Mouse (Mus musculus) midbrain, postnatal 0 days (tissue): ENCODE measurements around the gene Mars. TPM values are rescaled to one million over a fixed set of nuclear protein-coding genes. Genes with fewer than 3 reads are reported as not detected.

Source experiments
- ATAC-seq: fragments of 200-750 bp; cut with Nextera tagmentation; 2 replicates; pipeline ENCODE4 v1.8.0; 2017; ENCODE audit warnings: moderate number of reproducible peaks, mild to moderate bottlenecking, moderate TSS enrichment, moderate library complexity; ENCODE audit not compliant: low FRiP score
- DNase-seq: peaks from one replicate; pipeline ENCODE4 v3.0.0-alpha.2; 2015; ENCODE audit warnings: low spot score
- H3K27ac ChIP-seq: fragments of 300-500 bp; sonication (generic); 2 replicates; pipeline ENCODE4 v1.5.1; 2014; ENCODE audit warnings: low read depth, mild to moderate bottlenecking, low read length, mixed read lengths
- H3K27me3 ChIP-seq: fragments of 300-500 bp; sonication (generic); 2 replicates; pipeline ENCODE4 v1.6.1; 2014; ENCODE audit warnings: low read length, control low read depth, mixed read lengths; ENCODE audit not compliant: insufficient read depth
- H3K36me3 ChIP-seq: fragments of 300-500 bp; sonication (generic); 2 replicates; pipeline ENCODE4 v1.6.1; 2014; ENCODE audit warnings: low read length, control low read depth, mixed read lengths; ENCODE audit not compliant: insufficient read depth
- H3K4me1 ChIP-seq: fragments of 300-500 bp; sonication (generic); 2 replicates; pipeline ENCODE4 v1.6.1; 2014; ENCODE audit warnings: mild to moderate bottlenecking, control low read depth, antibody characterized with exemption, low read length, mixed read lengths; ENCODE audit not compliant: insufficient read depth
- H3K4me2 ChIP-seq: fragments of 300-500 bp; sonication (generic); 2 replicates; pipeline ENCODE4 v1.6.1; 2014; ENCODE audit warnings: low read depth, mild to moderate bottlenecking, low read length, mixed read lengths; ENCODE audit not compliant: poor library complexity, severe bottlenecking
- H3K4me3 ChIP-seq: fragments of 300-500 bp; sonication (generic); 2 replicates; pipeline ENCODE4 v1.5.1; 2014; ENCODE audit warnings: low read depth, mild to moderate bottlenecking, low read length, moderate library complexity
- H3K9ac ChIP-seq: fragments of 300-500 bp; sonication (generic); replicated peaks from 2 replicates; pipeline ENCODE4 v1.6.1; 2014; ENCODE audit warnings: mild to moderate bottlenecking, low read length, moderate library complexity, mixed read lengths; ENCODE audit not compliant: poor library complexity, severe bottlenecking
- H3K9me3 ChIP-seq: fragments of 300-500 bp; sonication (generic); 2 replicates; pipeline ENCODE4 v1.6.1; 2016; ENCODE audit warnings: low read length, control low read depth
- CTCF ChIP-seq: IDR thresholded peaks from 2 replicates; pipeline ENCODE4 v1.5.1; 2016; ENCODE audit warnings: antibody characterized with exemption, mild to moderate bottlenecking
- WGBS: fragments of 180-500 bp; shearing (Covaris S2); extraction: QIAGEN DNeasy Blood & Tissue Kit; methylation state at CpG from one replicate; pipeline ENCODE4 v1.1.7; 2014; 5-methylcytosine and 5-hydroxymethylcytosine counted together
- polyA plus RNA-seq: library from polyadenylated mRNA; unstranded; fragments of >200 nt; fragmentation: Nextera tagmentation; extraction: Ambion mirVana; gene quantifications from 2 replicates; pipeline ENCODE4 v1.2.1, GENCODE M21; 2015
- total RNA-seq: library from RNA; depleted of rRNA; stranded (reverse); fragments of >200 nt; gene quantifications from 2 replicates; pipeline ENCODE4 v1.2.3, GENCODE M21; 2014

Gene Mars
- total and polyA plus RNA-seq, 2 experiments from 2014 or later, result 62.6 to 112 TPM

GRCm38 (mm10) chr10:127284724-127285500 is 26.7 kb downstream of the Mars start:
- H3K27me3 ChIP-seq, result no peaks in the 10 kb centered on the region
- H3K36me3 ChIP-seq, result peaks cover 52% of the 10 kb centered on the region
- H3K9me3 ChIP-seq, result no peaks in the 10 kb centered on the region
- 85% methylated on average over 10 of the region's 11 CpGs for WGBS
- DNase-seq (no peak), ATAC-seq (no peak)
- H3K9ac ChIP-seq, result no peak overlapping the region
- H3K27ac ChIP-seq, result no peak overlapping the region
- H3K4me1 ChIP-seq, result peaks cover 14% of the 10 kb centered on the region
- H3K4me3 ChIP-seq, result no peak overlapping the region
- no peak overlapping the region for H3K4me2 ChIP-seq
- TF ChIP-seq CTCF, result no peak

- H3K9me3 ChIP-seq, result no peaks in the 10 kb centered on the region
- TF ChIP-seq CTCF, result no peak
- DNase-seq, result no peak
- no peak overlapping the region for H3K27ac ChIP-seq
- H3K9ac ChIP-seq, result no peak overlapping the region
- 93% methylated on average over 7 of the region's 7 CpGs for WGBS
- H3K4me3 ChIP-seq, result no peak overlapping the region
- H3K4me1 ChIP-seq, result peaks cover 14% of the 10 kb centered on the region
- H3K27me3 ChIP-seq, result no peaks in the 10 kb centered on the region
- H3K36me3 ChIP-seq, result peaks cover 55% of the 10 kb centered on the region
- no peak for ATAC-seq
- H3K4me2 ChIP-seq, result no peak overlapping the region
Measured at GRCm38 (mm10) chr10:127284105-127284622, 27.4 kb downstream of the Mars start.

GRCm38 (mm10) chr10:127282620-127283215 is 28.9 kb downstream of the Mars start:
- H3K9ac ChIP-seq, result no peak overlapping the region
- H3K4me2 ChIP-seq, result no peak overlapping the region
- peaks cover 13% of the 10 kb centered on the region for H3K4me1 ChIP-seq
- H3K4me3 ChIP-seq, result no peak overlapping the region
- TF ChIP-seq CTCF, result no peak
- H3K9me3 ChIP-seq, result no peaks in the 10 kb centered on the region
- WGBS, result 86% methylated on average over 13 of the region's 13 CpGs
- H3K27ac ChIP-seq, result no peak overlapping the region
- H3K27me3 ChIP-seq, result no peaks in the 10 kb centered on the region
- peaks cover 68% of the 10 kb centered on the region for H3K36me3 ChIP-seq
- no peak for ATAC-seq
- DNase-seq, result no peak

GRCm38 (mm10) chr10:127281316-127281715 is 30.3 kb downstream of the Mars start:
- Histone ChIP-seq H3K27ac (no peak overlapping the region), H3K4me3 (no peak overlapping the region), H3K36me3 (peaks cover 81% of the 10 kb centered on the region), H3K4me1 (no peaks in the 10 kb centered on the region), H3K4me2 (no peak overlapping the region), H3K9me3 (no peaks in the 10 kb centered on the region), H3K27me3 (no peaks in the 10 kb centered on the region), H3K9ac (no peak overlapping the region)
- TF ChIP-seq CTCF, result no peak
- ATAC-seq, result no peak
- 77% methylated on average over 8 of the region's 8 CpGs for WGBS
- no peak for DNase-seq

GRCm38 (mm10) chr10:127279730-127280129 is 31.9 kb downstream of the Mars start:
- Histone ChIP-seq H3K27ac (no peak overlapping the region), H3K27me3 (no peaks in the 10 kb centered on the region), H3K9ac (no peak overlapping the region), H3K36me3 (peaks cover 77% of the 10 kb centered on the region), H3K9me3 (no peaks in the 10 kb centered on the region), H3K4me3 (no peak overlapping the region), H3K4me2 (no peak overlapping the region), H3K4me1 (no peaks in the 10 kb centered on the region)
- peak; percentile 34 for TF ChIP-seq CTCF
- no peak for DNase-seq
- no peak for ATAC-seq
- WGBS, result 100% methylated on average over 1 of the region's 2 CpGs
